Mouse (Mus musculus) liver, embryonic 14.5 days (tissue): ENCODE data around the gene Capzb.

Experiments
- CTCF ChIP-seq: IDR thresholded peaks from 2 replicates; pipeline ENCODE4 v1.5.1; 2016; ENCODE audit warnings: antibody characterized with exemption, low read depth, control low read depth
- EP300 ChIP-seq: IDR thresholded peaks from 2 replicates; pipeline ENCODE4 v1.6.1; 2016; ENCODE audit warnings: antibody characterized with exemption, low read depth

DNA sequence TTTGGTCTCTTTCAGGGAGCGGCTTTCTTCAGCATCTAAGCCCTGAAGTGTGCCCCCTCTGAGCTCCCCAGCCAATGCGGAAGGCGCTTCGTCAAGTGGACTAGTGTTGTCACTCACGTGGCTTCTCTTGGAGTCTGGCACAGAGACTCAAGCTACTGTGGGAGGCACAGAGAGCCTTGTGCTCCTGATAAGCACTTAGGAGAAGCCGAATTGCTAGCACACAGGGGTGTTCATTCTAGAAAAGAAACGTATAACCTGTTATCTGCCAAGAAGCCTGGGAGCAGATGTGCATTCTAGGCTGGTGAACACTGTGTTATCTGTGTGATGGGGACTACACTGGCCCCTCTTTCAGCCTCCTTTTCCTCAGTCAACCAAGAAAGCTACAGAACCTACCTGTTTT, 142.8 kb downstream of the Capzb start:
- TF ChIP-seq CTCF (no peak), EP300 (peak; percentile 86)
